Mouse (Mus musculus) cerebellum, postnatal 14 days (tissue): Measurements from ENCODE around the gene Tln1.
"Not testable (repeated sequence)": the region's sequence is repeated elsewhere in the genome, so short reads cannot be mapped to it uniquely, and the experiment has no call there.

Experiments used
- DNase-seq, 2 experiments: peaks; one replicate each; pipeline ENCODE4 v3.0.0; 2021; ENCODE audit warnings: mixed read lengths in 2 of 2

Gene Tln1

GRCm38 (mm10) chr4:43578376-43579204 lies 16.1 kb upstream of the Tln1 start, which contains the start of the genes Rgp1 and Gba2:
Gene Rgp1 (plus strand): TSS chr4:43578715.
Gene Gba2 (minus strand): TSS chr4:43578873.
- DNase-seq, result peak; percentile 86 to 90

- no peak for DNase-seq
Observed at GRCm38 (mm10) chr4:43577237-43577881, 14.9 kb upstream of the Tln1 start.

GRCm38 (mm10) chr4:43575356-43575755 lies 12.9 kb upstream of the Tln1 start:
- no peak for DNase-seq

GRCm38 (mm10) chr4:43573561-43573960 lies 11.1 kb upstream of the Tln1 start:
- DNase-seq, result no peak

- DNase-seq, result no peak
Observed at GRCm38 (mm10) chr4:43571395-43572045, 9.0 kb upstream of the Tln1 start.

- no peak for DNase-seq
Observed at GRCm38 (mm10) chr4:43567140-43567539, 4.6 kb upstream of the Tln1 start.

- no peak for DNase-seq
Observed at GRCm38 (mm10) chr4:43564231-43564630, 1.7 kb upstream of the Tln1 start.

- DNase-seq, result no peak
Observed at GRCm38 (mm10) chr4:43563601-43563875, 1.0 kb upstream of the Tln1 start.

- DNase-seq, result no peak
Observed at GRCm38 (mm10) chr4:43562769-43563600, 494 bp upstream of the Tln1 start.

GRCm38 (mm10) chr4:43561436-43561996 lies 975 bp downstream of the Tln1 start:
- no peak for DNase-seq

- no peak for DNase-seq
Observed at GRCm38 (mm10) chr4:43560976-43561375, 1.5 kb downstream of the Tln1 start.

GRCm38 (mm10) chr4:43560243-43560611 lies 2.3 kb downstream of the Tln1 start:
- DNase-seq, result no peak

- DNase-seq, result no peak
Observed at GRCm38 (mm10) chr4:43559519-43560242, 2.8 kb downstream of the Tln1 start.

GRCm38 (mm10) chr4:43558631-43559356 lies 3.7 kb downstream of the Tln1 start:
- DNase-seq, result peak in 1 of 2 experiments; percentile 33

- DNase-seq, result no peak
Observed at GRCm38 (mm10) chr4:43558028-43558630, 4.4 kb downstream of the Tln1 start.

GRCm38 (mm10) chr4:43555926-43556325 lies 6.6 kb downstream of the Tln1 start:
- DNase-seq, result no peak

- DNase-seq, result no peak
Observed at GRCm38 (mm10) chr4:43553891-43554290, 8.6 kb downstream of the Tln1 start.

- no peak for DNase-seq
Observed at GRCm38 (mm10) chr4:43552437-43552836, 10.1 kb downstream of the Tln1 start.

- DNase-seq, result not testable (repeated sequence)
Observed at GRCm38 (mm10) chr4:43551854-43552253, 10.6 kb downstream of the Tln1 start.

- DNase-seq, result no peak
Observed at GRCm38 (mm10) chr4:43549055-43549454, 13.4 kb downstream of the Tln1 start.

- DNase-seq, result no peak
Observed at GRCm38 (mm10) chr4:43547160-43547559, 15.3 kb downstream of the Tln1 start.
